Mouse (Mus musculus) adrenal gland, adult 2 months (tissue): ENCODE measurements around the gene Ugt1a2. TPM values are rescaled to one million over a fixed set of nuclear protein-coding genes. Genes with fewer than 3 reads are reported as not detected.

Experiments used
- DNase-seq: peaks from one replicate; pipeline ENCODE4 v3.0.0; 2021
- polyA plus RNA-seq: library from polyadenylated mRNA; depleted of rRNA; stranded (reverse); fragments of >200 nt; gene quantifications from 2 replicates; pipeline ENCODE4 v1.2.3, GENCODE M21; 2012; rRNA removed
- total RNA-seq, 2 experiments: library from RNA; stranded (reverse); gene quantifications; 2 replicates each; pipeline ENCODE4 v1.2.3; 2021

Ugt1a2 gene
- total and polyA plus RNA-seq, 3 experiments = 0.29 TPM; not detected in 2

DNA sequence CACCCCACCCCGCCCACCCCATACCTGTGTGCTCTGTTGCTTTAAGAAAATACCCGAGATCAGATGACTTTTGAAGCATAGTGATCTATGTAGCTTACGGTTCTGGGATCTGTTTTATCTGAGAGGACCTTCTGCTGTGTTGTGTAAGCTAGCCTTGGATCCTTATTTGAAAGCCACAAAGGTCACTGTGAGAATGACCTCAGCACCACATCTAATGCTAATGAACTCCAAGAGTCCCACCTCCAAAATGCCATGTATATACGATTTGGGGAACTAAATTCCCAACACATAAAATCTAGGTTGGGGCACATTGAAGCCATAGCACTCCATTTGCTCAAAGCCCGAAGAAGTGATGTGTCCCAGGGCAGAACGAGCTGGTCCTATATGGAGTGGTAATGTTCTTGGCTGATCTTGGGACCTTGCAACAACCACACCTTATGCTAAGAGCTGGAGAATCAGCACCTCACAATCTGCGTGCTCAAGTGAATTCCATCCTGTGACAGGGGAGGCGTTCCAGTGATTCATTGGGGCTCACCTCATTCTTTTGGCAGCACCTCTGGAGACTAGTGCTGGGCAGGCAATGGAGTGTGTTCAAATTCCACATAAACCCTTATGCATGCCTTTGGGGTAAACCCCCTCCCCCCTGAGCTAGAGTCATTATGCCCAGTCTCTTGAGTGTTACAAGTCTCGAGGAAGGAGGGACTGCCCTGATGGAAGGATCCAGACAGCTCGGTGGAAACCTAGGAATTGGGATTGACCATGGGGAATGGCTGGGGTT is 56.7 kb downstream of the Ugt1a2 start:
- peak; percentile 22 for DNase-seq

DNA sequence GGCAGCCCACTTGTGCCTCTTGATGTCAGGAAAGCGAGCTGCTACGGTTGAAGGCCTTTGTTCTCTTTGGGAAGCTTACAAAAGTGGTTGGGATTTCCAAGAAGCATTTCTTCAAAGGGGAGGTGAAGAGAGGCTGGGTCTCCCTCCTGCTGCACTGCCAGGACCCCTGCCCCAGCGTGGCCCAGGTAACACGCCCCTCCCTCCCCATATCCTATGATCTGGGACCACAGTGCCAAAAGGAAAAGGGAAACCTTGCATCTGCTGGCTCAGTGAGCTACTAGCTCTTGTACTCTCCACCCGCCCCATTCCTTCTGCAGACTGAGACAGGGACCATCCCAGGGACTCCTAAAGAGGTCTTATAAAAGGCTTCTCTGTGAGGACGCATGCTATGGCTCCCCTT is 57.3 kb downstream of the Ugt1a2 start:
- DNase-seq = no peak

DNA sequence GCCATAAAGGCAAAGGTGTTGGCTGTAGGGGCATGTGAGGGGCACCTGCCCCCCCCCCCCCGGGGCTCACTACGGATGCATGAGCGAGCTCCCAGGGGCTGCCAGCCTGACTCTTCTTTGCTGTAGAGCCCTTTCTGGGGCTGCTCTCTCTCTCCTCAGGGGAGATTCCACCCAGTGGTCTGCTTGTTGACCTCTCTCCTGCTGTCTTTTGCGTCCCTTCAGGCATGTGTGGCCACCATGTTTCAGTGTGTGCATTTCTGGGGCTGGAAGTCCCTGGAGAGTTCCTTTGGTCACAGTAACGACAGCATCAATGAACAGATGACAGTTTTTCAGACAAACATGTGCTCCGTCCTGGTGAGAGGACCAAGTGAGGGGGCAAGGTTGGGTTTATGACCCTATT is 58.0 kb downstream of the Ugt1a2 start:
- DNase-seq = peak; percentile 9

DNA sequence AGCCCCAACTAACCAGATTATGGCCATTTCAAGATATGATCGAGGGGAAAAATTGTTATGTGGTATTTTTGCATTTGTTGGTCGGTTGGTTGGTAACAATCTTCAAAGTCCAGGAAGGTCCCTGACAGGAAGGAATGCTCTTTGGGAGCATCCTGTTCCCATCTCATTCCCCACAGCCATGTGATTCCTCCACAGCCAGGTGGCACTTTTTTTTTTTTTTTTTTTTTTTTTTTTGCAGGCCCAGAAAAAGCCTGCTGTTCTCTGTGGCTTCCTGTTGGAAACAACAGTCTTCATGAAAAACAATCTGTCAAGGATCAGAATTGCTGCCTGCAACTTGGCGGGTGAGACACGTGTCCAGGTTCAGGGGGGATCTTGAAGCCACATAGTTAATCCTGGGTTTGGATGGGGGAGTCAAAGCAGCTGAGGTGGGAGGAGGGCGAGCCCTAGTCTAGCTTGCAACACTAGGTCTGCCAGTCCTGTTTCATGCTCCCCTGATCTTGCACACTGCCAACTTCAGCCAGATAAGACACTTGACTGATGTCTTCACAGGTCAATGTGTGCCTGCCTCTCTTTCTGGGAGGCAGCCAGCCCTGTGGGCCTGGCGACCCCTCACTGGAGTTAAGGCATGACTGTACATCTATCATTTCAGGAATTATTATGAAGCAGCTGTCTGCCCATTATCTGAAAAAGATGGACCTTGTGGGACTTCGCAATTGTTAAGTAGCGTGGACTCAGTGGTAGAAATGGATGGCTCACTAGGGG is 58.7 kb downstream of the Ugt1a2 start:
- peak; percentile 59 for DNase-seq

DNA sequence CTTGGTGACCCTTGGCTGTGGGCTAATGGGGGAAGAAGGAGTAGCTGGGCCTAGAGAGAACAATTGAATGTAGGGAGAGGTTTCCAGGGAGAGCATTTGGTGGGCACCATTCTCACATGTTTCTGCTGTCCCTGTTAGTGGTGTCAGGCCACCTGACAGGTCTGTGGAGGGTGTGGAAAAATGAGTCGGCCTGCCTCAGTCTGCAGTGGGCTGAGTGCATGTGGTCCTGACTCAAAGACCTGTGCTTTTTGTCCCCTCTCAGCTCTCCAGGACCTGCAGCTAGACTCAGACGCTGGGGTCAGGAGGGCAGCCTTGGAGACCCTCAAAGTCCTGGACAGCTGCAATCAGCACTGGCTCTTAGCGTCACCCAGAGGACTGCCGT is 59.2 kb downstream of the Ugt1a2 start:
- DNase-seq = peak; percentile 23

DNA sequence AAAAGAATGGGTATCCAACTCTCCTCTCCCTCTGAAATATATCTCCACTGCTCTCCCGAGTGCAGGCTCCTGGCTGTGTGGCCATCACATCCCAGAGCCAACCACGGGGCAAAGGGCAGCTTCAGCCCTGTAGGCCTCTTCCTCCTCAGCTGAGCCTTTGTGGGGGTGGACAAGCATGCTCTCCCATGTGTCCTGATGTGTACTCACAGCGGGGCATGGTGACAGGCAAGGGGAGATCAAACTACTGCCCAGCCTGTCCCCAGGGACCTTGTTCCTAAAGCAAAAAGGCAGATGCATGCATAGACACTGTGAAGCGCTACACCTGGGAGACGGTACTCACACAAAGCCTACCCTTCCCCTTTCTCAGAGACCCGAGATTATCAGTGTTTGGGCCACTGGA is 59.7 kb downstream of the Ugt1a2 start:
- peak; percentile 67 for DNase-seq

DNA sequence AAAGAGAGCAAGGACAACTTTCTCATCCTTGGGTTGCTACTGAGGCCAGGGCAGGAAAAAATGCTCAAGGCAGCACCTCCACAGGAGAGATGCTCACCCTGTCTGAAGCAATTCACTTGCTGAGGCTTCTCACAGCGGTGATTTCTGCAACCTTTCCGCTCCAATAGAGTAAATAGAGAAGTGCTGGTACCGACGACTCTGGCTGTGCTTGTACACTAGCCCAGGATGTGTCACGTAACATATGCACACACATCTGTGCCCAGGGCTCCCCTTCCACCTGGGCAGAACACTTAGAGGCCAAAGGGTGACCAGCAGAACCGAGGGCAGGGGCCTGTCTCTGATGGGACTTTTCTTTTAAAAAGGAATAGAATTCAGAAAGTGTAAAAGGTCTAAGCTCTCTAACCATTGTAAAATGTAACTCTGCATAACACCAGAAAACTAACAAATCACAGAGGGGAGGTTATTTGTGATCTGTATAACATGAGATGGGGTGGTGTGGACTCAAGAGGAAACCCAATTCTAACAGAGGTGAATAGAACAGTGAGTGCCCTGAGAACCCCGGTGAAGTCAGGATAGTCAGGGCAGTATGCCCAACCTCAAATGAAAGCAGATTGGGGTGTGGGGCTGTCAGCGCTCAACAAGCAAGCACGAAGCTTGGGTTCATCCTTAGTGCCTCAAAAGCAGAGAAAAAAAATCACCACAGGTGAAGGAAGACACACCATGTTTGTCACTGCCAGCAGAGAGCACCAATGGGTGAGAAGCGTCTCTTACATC is 60.4 kb downstream of the Ugt1a2 start:
- no peak for DNase-seq

DNA sequence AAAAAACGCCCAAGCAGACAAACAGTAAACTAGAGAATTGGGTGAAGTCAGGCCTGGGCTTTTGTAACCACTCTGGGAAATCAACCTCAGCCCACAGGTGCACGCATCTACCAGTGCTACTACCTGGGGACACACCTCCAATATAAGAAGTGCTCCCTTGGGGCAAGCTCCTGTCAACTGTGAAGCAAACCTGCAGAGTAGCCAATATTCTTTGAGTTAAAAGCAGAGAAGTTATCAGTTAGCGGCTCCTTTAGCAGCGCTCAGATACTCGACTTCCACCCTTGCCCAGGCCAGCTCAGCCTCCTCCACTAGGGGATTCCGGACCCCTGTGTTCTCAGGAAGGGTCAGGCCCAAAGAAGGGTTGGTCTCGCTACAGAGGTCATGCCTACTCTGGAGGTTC is 61.3 kb downstream of the Ugt1a2 start:
- DNase-seq = peak; percentile 27

DNA sequence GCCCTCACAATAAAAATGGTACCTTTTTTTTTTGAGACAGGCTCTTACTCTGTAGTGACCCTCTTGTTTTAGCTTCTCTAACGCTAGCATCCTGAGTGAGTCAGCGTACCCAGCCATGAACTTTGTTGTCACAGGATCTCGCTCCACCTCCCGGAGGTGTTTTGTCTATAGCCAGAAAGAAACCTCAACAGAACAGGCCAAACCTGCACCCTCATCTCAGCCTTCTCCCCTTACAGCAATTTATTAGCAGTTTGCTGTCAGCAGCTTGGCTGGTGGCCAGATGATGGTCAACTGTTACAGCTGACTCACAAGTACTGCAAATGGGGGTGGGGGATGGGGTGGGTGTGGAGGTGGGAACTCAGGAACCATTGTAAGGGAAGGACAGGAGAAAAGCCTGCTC is 61.9 kb downstream of the Ugt1a2 start:
- peak; percentile 82 for DNase-seq

DNA sequence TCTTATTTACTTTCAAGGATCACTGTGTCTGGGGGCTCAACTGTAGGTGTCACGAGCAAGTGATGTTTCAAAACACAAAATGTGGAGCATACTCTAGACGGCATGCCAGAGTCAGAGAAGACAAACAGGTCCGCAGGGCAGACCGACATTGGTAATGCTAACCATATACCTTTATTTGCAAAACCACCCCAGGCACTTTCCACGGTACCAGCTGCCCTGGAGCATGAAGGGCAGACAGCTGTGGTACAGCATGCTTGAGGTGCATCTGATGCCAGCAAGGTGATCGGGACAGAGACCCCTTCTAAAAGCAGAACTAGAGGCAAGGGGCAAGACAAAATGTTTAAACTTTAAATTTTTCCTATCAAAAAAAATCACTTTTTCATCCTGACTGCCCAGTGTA is 62.6 kb downstream of the Ugt1a2 start:
- peak; percentile 18 for DNase-seq

DNA sequence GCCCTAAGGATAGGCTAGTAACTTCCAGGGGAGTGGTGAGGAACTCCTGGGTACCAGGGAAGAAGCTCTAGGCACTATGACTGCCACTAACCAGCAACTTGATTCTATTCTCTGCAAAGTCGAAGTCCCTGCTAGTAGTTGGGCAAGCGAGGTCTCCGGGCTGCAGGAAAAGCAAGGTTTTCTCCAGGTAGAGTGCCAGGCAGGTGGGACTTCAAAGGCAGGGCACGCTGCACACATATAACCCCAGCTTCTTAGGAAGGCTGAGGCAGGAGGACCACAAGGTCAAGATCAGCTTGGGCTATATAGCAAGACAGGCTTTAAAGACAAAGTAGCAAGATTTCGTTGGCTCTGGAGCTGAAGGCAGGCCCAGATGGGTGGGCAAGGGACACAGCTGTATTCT is 63.4 kb downstream of the Ugt1a2 start:
- peak; percentile 21 for DNase-seq

DNA sequence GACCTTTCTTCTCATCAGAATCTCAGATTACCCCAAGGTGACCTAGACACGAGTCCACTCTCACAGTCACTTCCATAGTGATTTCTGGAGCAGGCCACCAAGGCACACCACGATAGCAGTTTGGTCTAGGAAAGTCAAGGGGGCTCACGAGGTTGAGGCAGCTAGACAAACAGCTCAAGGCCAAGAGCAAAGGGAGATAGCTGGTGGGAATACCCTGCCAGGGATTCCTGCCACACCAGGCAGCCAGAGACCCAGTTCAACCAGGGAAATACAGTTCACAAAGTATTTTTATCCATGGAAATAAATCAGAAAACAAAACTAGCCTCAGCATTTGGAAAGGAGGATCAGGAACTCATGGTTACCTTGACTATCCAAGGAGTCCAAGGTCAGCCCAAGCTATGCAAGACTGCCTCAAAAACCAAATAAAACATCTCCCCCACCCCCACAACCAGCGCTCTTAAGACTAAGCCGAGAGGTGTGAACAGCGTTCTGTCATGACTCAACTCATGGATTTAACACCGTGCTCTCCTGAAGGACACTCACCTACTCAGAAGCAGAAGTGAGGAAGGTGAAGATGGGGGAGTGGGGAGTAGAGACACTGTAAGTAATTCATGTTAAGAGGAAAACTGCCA is 64.0 kb downstream of the Ugt1a2 start:
- peak; percentile 56 for DNase-seq

DNA sequence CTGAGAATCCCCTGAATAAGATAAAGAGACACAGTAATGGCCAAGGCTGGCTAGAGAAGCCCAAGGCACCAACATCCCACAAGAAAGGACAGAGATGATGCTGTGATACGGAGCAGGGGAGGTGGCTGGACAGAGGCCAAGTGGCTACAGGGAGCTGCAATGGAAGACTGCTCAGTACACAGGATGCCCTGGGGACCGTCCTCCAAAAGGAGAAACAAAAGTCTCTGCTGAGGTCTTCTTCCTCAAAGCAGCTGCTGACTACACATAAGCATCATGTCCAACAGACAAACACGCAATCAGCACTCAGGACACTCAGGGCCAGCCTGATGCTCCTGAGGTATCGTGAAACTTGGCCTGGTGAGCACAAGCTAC is 64.5 kb downstream of the Ugt1a2 start:
- DNase-seq = peak; percentile 49

DNA sequence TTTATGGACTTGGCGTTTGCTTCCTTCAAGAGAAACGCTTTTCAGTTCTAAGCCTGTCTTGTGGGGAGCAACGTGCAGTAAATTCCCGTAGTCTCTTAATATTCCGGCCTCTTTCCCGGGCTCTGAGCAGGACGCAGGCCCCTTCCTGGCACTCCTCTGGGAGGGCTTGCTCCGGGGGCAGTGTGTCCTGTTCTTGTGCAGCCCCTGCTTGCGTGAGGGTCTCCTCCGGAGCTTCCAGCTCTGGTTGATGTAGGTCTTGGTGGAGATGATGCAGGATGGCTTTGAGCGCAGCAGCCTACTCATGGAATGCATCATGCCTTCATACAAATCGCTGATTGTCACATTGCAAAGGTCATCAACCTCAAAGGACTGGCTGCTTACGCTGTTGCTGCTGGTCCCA is 65.7 kb downstream of the Ugt1a2 start:
- peak; percentile 2 for DNase-seq

DNA sequence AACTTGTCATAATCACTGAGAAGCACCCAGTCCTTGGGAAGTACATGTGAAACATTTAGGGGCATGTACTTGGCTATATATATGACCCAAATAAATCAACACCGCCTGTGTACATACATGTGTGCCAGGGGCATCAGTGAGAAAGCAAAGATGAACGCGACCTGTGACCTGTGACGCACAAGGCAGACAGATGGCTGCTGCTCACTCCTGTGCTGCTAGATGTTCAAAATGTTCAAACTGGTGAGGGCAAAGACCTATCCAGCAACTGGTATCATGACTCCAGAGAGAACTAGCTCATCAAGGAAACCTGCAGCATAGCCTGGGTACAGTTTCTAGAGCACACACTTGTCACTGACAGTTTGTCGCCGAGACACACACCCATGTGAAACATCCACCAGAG is 67.1 kb downstream of the Ugt1a2 start:
- no peak for DNase-seq

DNA sequence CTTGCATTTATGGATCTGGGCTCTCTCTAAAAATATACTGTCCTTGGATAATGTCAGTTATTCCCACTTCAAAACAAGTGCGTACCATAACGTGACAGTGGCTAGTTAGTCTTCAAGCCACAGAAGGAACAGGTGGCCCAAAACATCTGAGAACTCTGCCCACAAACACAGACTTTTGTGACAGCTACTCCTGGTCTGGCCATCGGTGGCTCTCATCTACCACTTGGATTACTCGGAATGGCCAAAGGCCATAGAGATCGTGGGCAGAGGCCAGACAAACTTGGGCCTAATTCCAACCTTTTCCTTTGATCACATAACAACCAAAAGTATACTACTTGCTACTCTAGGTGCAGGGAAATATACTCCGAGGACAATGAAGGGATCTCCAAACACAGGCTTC is 67.7 kb downstream of the Ugt1a2 start:
- peak; percentile 49 for DNase-seq

Other genes starting within 250 kb of the Ugt1a2 start
- gene Usp40, start 192.1 kb upstream of the Ugt1a2 start, total RNA-seq = 10 to 100 TPM; 21.5 to 22.6 TPM
- gene Usp40, start 192.1 kb upstream of the Ugt1a2 start, polyA plus RNA-seq = 4.5 and 5.0 TPM in 2 replicates
- not detected for gene Ugt1a10, start 145.2 kb upstream of the Ugt1a2 start, total RNA-seq
- gene Ugt1a10, start 145.2 kb upstream of the Ugt1a2 start, polyA plus RNA-seq = not detected in 2 replicates
- gene Ugt1a9, start 129.8 kb upstream of the Ugt1a2 start, total RNA-seq = under 1 TPM; 0.14 to 0.61 TPM
- not detected in 2 replicates for gene Ugt1a9, start 129.8 kb upstream of the Ugt1a2 start, polyA plus RNA-seq
- gene Ugt1a8, start 112.8 kb upstream of the Ugt1a2 start, total RNA-seq = not detected
- not detected in 2 replicates for gene Ugt1a8, start 112.8 kb upstream of the Ugt1a2 start, polyA plus RNA-seq
- gene Ugt1a7c, start 105.5 kb upstream of the Ugt1a2 start, total RNA-seq = 1 to 10 TPM; 1.8 to 2.7 TPM
- 0.50 and 1.2 TPM in 2 replicates for gene Ugt1a7c, start 105.5 kb upstream of the Ugt1a2 start, polyA plus RNA-seq
- 1 to 10 TPM; 4.8 to 6.5 TPM for gene Ugt1a6b, start 97.3 kb upstream of the Ugt1a2 start, total RNA-seq
- gene Ugt1a6b, start 97.3 kb upstream of the Ugt1a2 start, polyA plus RNA-seq = 8.9 and 9.5 TPM in 2 replicates
- 10 to 100 TPM; 10.5 to 17.9 TPM for gene Ugt1a6a, start 65.8 kb upstream of the Ugt1a2 start, total RNA-seq
- 5.1 and 7.6 TPM in 2 replicates for gene Ugt1a6a, start 65.8 kb upstream of the Ugt1a2 start, polyA plus RNA-seq
- gene Ugt1a5, start 34.6 kb upstream of the Ugt1a2 start, total RNA-seq = under 1 TPM; 0.14 to 0.29 TPM
- 0.07 and 0.11 TPM in 2 replicates for gene Ugt1a5, start 34.6 kb upstream of the Ugt1a2 start, polyA plus RNA-seq
- gene Dnajb3, start 5.2 kb downstream of the Ugt1a2 start, total RNA-seq = 1 to 10 TPM; 1.8 to 3.7 TPM
- 3.1 and 3.9 TPM in 2 replicates for gene Dnajb3, start 5.2 kb downstream of the Ugt1a2 start, polyA plus RNA-seq
- 10 to 100 TPM in 1 of 2 experiments, not detected in 1; 53.5 TPM for gene Ugt1a1, start 11.4 kb downstream of the Ugt1a2 start, total RNA-seq
- gene Ugt1a1, start 11.4 kb downstream of the Ugt1a2 start, polyA plus RNA-seq = 4.0 and 9.7 TPM in 2 replicates
- gene Mroh2a, start 26.4 kb downstream of the Ugt1a2 start, total RNA-seq = under 1 TPM in 1 of 2 experiments, not detected in 1; 0.10 TPM
- 0.03 and 0.17 TPM in 2 replicates for gene Mroh2a, start 26.4 kb downstream of the Ugt1a2 start, polyA plus RNA-seq
- 10 to 100 TPM; 24.7 to 25.5 TPM for gene Hjurp, start 77.0 kb downstream of the Ugt1a2 start, total RNA-seq
- 13.6 and 17.5 TPM in 2 replicates for gene Hjurp, start 77.0 kb downstream of the Ugt1a2 start, polyA plus RNA-seq
- not detected for gene Trpm8, start 77.1 kb downstream of the Ugt1a2 start, total RNA-seq
- not detected in 2 replicates for gene Trpm8, start 77.1 kb downstream of the Ugt1a2 start, polyA plus RNA-seq
- gene Spp2, start 206.4 kb downstream of the Ugt1a2 start, total RNA-seq = 1 to 10 TPM in 1 of 2 experiments, not detected in 1; 1.0 TPM
- 0.11 TPM in 1 of 2 replicates, not detected in the other for gene Spp2, start 206.4 kb downstream of the Ugt1a2 start, polyA plus RNA-seq